Mouse (Mus musculus): Measurements from ENCODE around the gene Grm8. TPM values are rescaled to one million over a fixed set of nuclear protein-coding genes. Genes with fewer than 3 reads are reported as not detected.

The Grm8 gene
- total and polyA plus RNA-seq, 3 experiments = not detected

GRCm38 (mm10) chr6:28075534-28075933, 59.4 kb downstream of the Grm8 start:
- Histone ChIP-seq H3K79me2 (replicated peaks; ENCODE audit: control insufficient read depth, insufficient read depth, low read length) (no peaks in the 10 kb centered on the region), H3K27ac (no peak overlapping the region), H3K36me3 (ENCODE audit: control insufficient read depth, insufficient read depth, low read length) (no peaks in the 10 kb centered on the region), H3K27me3 (ENCODE audit: control insufficient read depth, insufficient read depth, low read length) (no peaks in the 10 kb centered on the region), H3K4me1 (ENCODE audit: control insufficient read depth, insufficient read depth, low read length) (no peaks in the 10 kb centered on the region), H3K4me3 (no peak overlapping the region), H3K9ac (ENCODE audit: low read depth, low read length) (no peak overlapping the region)
- 79% methylated on average over 3 of the region's 3 CpGs for WGBS
- TF ChIP-seq EP300 (IDR thresholded peaks at IDR 0.05; ENCODE audit: insufficient read depth, low read depth, low read length) (no peak), POLR2A (IDR thresholded peaks at IDR 0.05; ENCODE audit: insufficient read depth, low read depth, low read length) (no peak), CTCF (IDR thresholded peaks at IDR 0.05) (no peak)
- DNase-seq = no peak
- intact Hi-C loops (cut with DNase I) = no loop called here

GRCm38 (mm10) chr6:28074470-28074869, 60.5 kb downstream of the Grm8 start:
- 51% methylated on average over 3 of the region's 3 CpGs for WGBS
- H3K4me1 ChIP-seq (ENCODE audit: control insufficient read depth, insufficient read depth, low read length) = no peaks in the 10 kb centered on the region

DNA sequence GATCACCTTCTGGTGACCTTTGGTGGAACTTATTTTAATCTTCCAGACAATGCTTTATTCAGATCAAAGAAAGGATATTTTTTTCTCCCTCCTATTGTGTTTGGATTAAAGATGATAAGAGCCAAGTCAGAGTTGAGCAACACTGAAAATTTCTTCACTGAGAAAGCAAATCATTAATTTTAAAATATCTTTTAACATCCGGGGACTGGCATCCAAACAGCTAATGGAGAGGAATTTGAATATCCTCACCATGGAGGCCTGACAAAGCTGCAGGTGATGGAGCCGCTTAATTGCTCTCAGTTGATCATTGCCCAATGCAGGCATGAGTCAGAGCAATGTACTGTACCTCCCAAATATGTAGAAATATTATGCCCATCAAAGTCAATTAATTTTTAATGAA, 83.0 kb downstream of the Grm8 start:
- Histone ChIP-seq H3K4me1 (ENCODE audit: control insufficient read depth, insufficient read depth, low read length) (no peaks in the 10 kb centered on the region), H3K79me2 (replicated peaks; ENCODE audit: control insufficient read depth, insufficient read depth, low read length) (no peaks in the 10 kb centered on the region), H3K27ac (no peak overlapping the region), H3K36me3 (ENCODE audit: control insufficient read depth, insufficient read depth, low read length) (no peaks in the 10 kb centered on the region), H3K27me3 (ENCODE audit: control insufficient read depth, insufficient read depth, low read length) (no peaks in the 10 kb centered on the region), H3K9ac (ENCODE audit: low read depth, low read length) (no peak overlapping the region), H3K4me3 (no peak overlapping the region)
- intact Hi-C loops (cut with DNase I) = no loop called here
- 75% methylated on average over 2 of the region's 2 CpGs for WGBS
- TF ChIP-seq EP300 (IDR thresholded peaks at IDR 0.05; ENCODE audit: insufficient read depth, low read depth, low read length) (no peak), POLR2A (IDR thresholded peaks at IDR 0.05; ENCODE audit: insufficient read depth, low read depth, low read length) (no peak)
- no peak for DNase-seq

More at GRCm38 (mm10) chr6:28074470-28074869, 60.5 kb downstream of the Grm8 start:
- Histone ChIP-seq H3K27ac (no peak overlapping the region), H3K9ac (ENCODE audit: low read depth, low read length) (no peak overlapping the region), H3K4me3 (no peak overlapping the region), H3K27me3 (ENCODE audit: control insufficient read depth, insufficient read depth, low read length) (no peaks in the 10 kb centered on the region), H3K79me2 (replicated peaks; ENCODE audit: control insufficient read depth, insufficient read depth, low read length) (no peaks in the 10 kb centered on the region), H3K36me3 (ENCODE audit: control insufficient read depth, insufficient read depth, low read length) (no peaks in the 10 kb centered on the region)
- no peak for TF ChIP-seq POLR2A (IDR thresholded peaks at IDR 0.05; ENCODE audit: insufficient read depth, low read depth, low read length)
- no peak for TF ChIP-seq CTCF (IDR thresholded peaks at IDR 0.05)
- TF ChIP-seq EP300 (IDR thresholded peaks at IDR 0.05; ENCODE audit: insufficient read depth, low read depth, low read length) = no peak
- intact Hi-C loops (cut with DNase I) = no loop called here
- DNase-seq = no peak

- WGBS = 55% methylated on average over 3 of the region's 3 CpGs
- Histone ChIP-seq H3K9ac (ENCODE audit: low read depth, low read length) (no peak overlapping the region), H3K4me3 (no peak overlapping the region), H3K79me2 (replicated peaks; ENCODE audit: control insufficient read depth, insufficient read depth, low read length) (no peaks in the 10 kb centered on the region), H3K4me1 (ENCODE audit: control insufficient read depth, insufficient read depth, low read length) (no peaks in the 10 kb centered on the region), H3K27me3 (ENCODE audit: control insufficient read depth, insufficient read depth, low read length) (no peaks in the 10 kb centered on the region), H3K27ac (no peak overlapping the region), H3K36me3 (ENCODE audit: control insufficient read depth, insufficient read depth, low read length) (no peaks in the 10 kb centered on the region)
- intact Hi-C loops (cut with DNase I) = no loop called here
- TF ChIP-seq POLR2A (IDR thresholded peaks at IDR 0.05; ENCODE audit: insufficient read depth, low read depth, low read length) (no peak), CTCF (IDR thresholded peaks at IDR 0.05) (no peak), EP300 (IDR thresholded peaks at IDR 0.05; ENCODE audit: insufficient read depth, low read depth, low read length) (no peak)
- DNase-seq = no peak
These were observed 92.6 kb downstream of the Grm8 start for GRCm38 (mm10) chr6:28042339-28042738.

GRCm38 (mm10) chr6:28040815-28041214, 94.2 kb downstream of the Grm8 start:
- no peak for DNase-seq
- Histone ChIP-seq H3K4me1 (ENCODE audit: control insufficient read depth, insufficient read depth, low read length) (no peaks in the 10 kb centered on the region), H3K79me2 (replicated peaks; ENCODE audit: control insufficient read depth, insufficient read depth, low read length) (no peaks in the 10 kb centered on the region), H3K4me3 (no peak overlapping the region), H3K36me3 (ENCODE audit: control insufficient read depth, insufficient read depth, low read length) (no peaks in the 10 kb centered on the region), H3K27ac (no peak overlapping the region), H3K9ac (ENCODE audit: low read depth, low read length) (no peak overlapping the region), H3K27me3 (ENCODE audit: control insufficient read depth, insufficient read depth, low read length) (no peaks in the 10 kb centered on the region)
- intact Hi-C loops (cut with DNase I) = no loop called here
- TF ChIP-seq POLR2A (IDR thresholded peaks at IDR 0.05; ENCODE audit: insufficient read depth, low read depth, low read length) (no peak), EP300 (IDR thresholded peaks at IDR 0.05; ENCODE audit: insufficient read depth, low read depth, low read length) (no peak), CTCF (IDR thresholded peaks at IDR 0.05) (no peak)
- WGBS = 85% methylated on average over 1 of the region's 1 CpGs

DNA sequence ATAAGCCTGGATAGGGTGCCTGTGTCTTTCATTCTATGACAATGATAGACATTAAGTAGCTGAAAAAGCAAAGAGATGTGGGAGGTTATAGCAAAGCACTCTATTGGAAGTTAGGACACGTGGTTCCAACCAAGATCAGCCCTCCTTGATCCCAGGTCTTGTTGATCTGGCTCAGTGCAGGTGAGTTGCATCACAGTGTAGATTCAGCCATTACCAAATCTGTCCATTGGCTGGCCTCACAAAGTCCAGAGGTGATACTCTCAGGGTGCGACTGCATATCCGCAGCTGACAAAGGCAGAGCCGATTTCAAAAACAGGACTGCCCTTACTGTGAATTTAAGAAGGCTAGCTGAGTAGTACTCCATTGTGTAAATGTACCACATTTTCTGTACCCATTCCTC, 103.0 kb downstream of the Grm8 start:
- no peak overlapping the region for H3K9ac ChIP-seq (ENCODE audit: low read depth, low read length)
- TF ChIP-seq CTCF (IDR thresholded peaks at IDR 0.05) (no peak), POLR2A (IDR thresholded peaks at IDR 0.05; ENCODE audit: insufficient read depth, low read depth, low read length) (no peak), EP300 (IDR thresholded peaks at IDR 0.05; ENCODE audit: insufficient read depth, low read depth, low read length) (no peak)
- no peaks in the 10 kb centered on the region for H3K27me3 ChIP-seq (ENCODE audit: control insufficient read depth, insufficient read depth, low read length)
- H3K27ac ChIP-seq = no peak overlapping the region
- intact Hi-C loops (cut with DNase I) = no loop called here
- 85% methylated on average over 4 of the region's 4 CpGs for WGBS
- DNase-seq = no peak
- no peaks in the 10 kb centered on the region for H3K36me3 ChIP-seq (ENCODE audit: control insufficient read depth, insufficient read depth, low read length)
- no peak overlapping the region for H3K4me3 ChIP-seq
- no peaks in the 10 kb centered on the region for H3K4me1 ChIP-seq (ENCODE audit: control insufficient read depth, insufficient read depth, low read length)
- no peaks in the 10 kb centered on the region for H3K79me2 ChIP-seq (replicated peaks; ENCODE audit: control insufficient read depth, insufficient read depth, low read length)

All from heart, adult 2 months (tissue).